Mouse (Mus musculus) hindbrain, embryonic 14.5 days (tissue): ENCODE data around the gene Rwdd2b. TPM values are rescaled to one million over a fixed set of nuclear protein-coding genes. Genes with fewer than 3 reads are reported as not detected.

Experiments used
- ATAC-seq: fragments of 200-750 bp; cut with Nextera tagmentation; 2 replicates; pipeline ENCODE4 v1.8.0; 2017; ENCODE audit warnings: moderate number of reproducible peaks, mild to moderate bottlenecking, moderate TSS enrichment, moderate library complexity; ENCODE audit not compliant: low FRiP score
- DNase-seq: peaks from one replicate; pipeline ENCODE4 v3.0.0-alpha.2; 2015; ENCODE audit warnings: low spot score
- H3K27ac ChIP-seq: fragments of 300-500 bp; sonication (generic); 2 replicates; pipeline ENCODE4 v1.5.1; 2014; ENCODE audit warnings: mild to moderate bottlenecking, moderate library complexity
- H3K27me3 ChIP-seq: fragments of 300-500 bp; sonication (generic); 2 replicates; pipeline ENCODE4 v1.6.1; 2014; ENCODE audit warnings: mild to moderate bottlenecking, low read length, mixed read lengths; ENCODE audit not compliant: control insufficient read depth, insufficient read depth
- H3K36me3 ChIP-seq: fragments of 300-500 bp; sonication (generic); replicated peaks from 2 replicates; pipeline ENCODE4 v1.6.1; 2014; ENCODE audit not compliant: control insufficient read depth, insufficient read depth
- H3K4me1 ChIP-seq: fragments of 300-500 bp; sonication (generic); replicated peaks from 2 replicates; pipeline ENCODE4 v1.6.1; 2014; ENCODE audit warnings: antibody characterized with exemption, low read length, mixed read lengths; ENCODE audit not compliant: control insufficient read depth, insufficient read depth
- H3K4me2 ChIP-seq: fragments of 300-500 bp; sonication (generic); replicated peaks from 2 replicates; pipeline ENCODE4 v1.6.1; 2014; ENCODE audit warnings: mild to moderate bottlenecking, moderate library complexity
- H3K4me3 ChIP-seq: fragments of 300-500 bp; sonication (generic); replicated peaks from 2 replicates; pipeline ENCODE4 v1.5.1; 2014; ENCODE audit warnings: mild to moderate bottlenecking, low read length
- H3K9ac ChIP-seq: fragments of 300-500 bp; sonication (generic); 2 replicates; pipeline ENCODE4 v1.6.1; 2014
- H3K9me3 ChIP-seq: fragments of 300-500 bp; sonication (generic); 2 replicates; pipeline ENCODE4 v1.6.1; 2016; ENCODE audit warnings: low read length; ENCODE audit not compliant: control insufficient read depth
- WGBS: fragments of 180-500 bp; shearing (Covaris S2); extraction: QIAGEN DNeasy Blood & Tissue Kit; methylation state at CpG from one replicate; pipeline ENCODE4 v1.1.7; 2014; 5-methylcytosine and 5-hydroxymethylcytosine counted together
- polyA plus RNA-seq: library from polyadenylated mRNA; unstranded; fragments of >200 nt; fragmentation: Nextera tagmentation; extraction: Ambion mirVana; gene quantifications from 2 replicates; pipeline ENCODE4 v1.2.1, GENCODE M21; 2014

The Rwdd2b gene
- polyA plus RNA-seq, 1 experiment from 2014 or later: 14.7 TPM

DNA sequence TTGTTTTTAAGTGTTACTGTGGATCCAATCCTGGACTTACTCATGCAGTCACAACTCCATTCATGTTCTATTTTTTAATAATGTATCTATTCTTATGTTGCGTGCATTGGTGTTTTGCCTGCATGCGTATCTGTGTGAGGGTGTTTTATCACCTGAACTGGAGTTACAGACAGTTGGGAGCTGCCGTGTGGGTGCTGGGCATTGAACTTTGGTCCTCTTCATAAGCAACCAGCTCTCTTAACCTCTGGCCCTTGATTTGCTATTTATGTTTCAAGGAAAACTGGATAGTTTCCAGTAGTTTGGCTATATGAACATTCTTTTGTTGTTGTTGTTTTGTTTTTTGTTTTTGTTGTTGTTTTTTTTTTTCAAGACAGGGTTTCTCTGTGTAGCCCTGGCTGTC is 5.2 kb upstream of the Rwdd2b start:
- no peaks in the 10 kb centered on the region for H3K36me3 ChIP-seq
- H3K4me1 ChIP-seq: peaks cover 8% of the 10 kb centered on the region
- no peak overlapping the region for H3K27ac ChIP-seq
- no peak for DNase-seq
- no peak overlapping the region for H3K4me2 ChIP-seq
- WGBS: 92% methylated on average over 3 of the region's 3 CpGs
- no peak overlapping the region for H3K4me3 ChIP-seq
- no peaks in the 10 kb centered on the region for H3K27me3 ChIP-seq
- no peaks in the 10 kb centered on the region for H3K9me3 ChIP-seq
- ATAC-seq: no peak
- H3K9ac ChIP-seq: no peak overlapping the region

DNA sequence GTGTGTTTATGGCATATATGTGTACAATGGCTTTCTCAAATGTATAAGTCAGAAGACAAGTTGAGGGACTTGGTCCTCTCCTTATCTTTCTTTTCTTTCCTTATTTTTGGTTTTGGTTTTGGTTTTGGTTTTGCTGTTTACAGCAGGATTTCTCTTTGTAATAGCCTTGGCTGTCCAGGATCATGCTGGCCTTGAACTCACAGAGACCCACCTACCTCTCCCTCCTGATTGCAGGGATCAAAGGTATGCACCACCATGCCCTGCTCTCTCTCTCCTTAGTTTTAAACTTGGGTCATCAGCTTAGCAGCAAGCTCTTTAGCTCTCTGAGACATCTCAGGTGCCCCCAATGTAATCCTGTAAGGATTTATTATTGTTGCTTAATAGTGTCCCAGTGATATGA is 4.7 kb upstream of the Rwdd2b start:
- no peak overlapping the region for H3K27ac ChIP-seq
- no peaks in the 10 kb centered on the region for H3K9me3 ChIP-seq
- DNase-seq (no peak), ATAC-seq (no peak)
- no peaks in the 10 kb centered on the region for H3K36me3 ChIP-seq
- H3K4me3 ChIP-seq: no peak overlapping the region
- no peak overlapping the region for H3K4me2 ChIP-seq
- no peaks in the 10 kb centered on the region for H3K27me3 ChIP-seq
- peaks cover 8% of the 10 kb centered on the region for H3K4me1 ChIP-seq
- no peak overlapping the region for H3K9ac ChIP-seq

- Histone ChIP-seq H3K9me3 (no peaks in the 10 kb centered on the region), H3K4me1 (peaks cover 8% of the 10 kb centered on the region), H3K4me3 (no peak overlapping the region), H3K27ac (no peak overlapping the region), H3K27me3 (no peaks in the 10 kb centered on the region), H3K36me3 (no peaks in the 10 kb centered on the region), H3K9ac (no peak overlapping the region), H3K4me2 (no peak overlapping the region)
- no peak for DNase-seq
- WGBS: 45% methylated on average over 1 of the region's 1 CpGs
- ATAC-seq: no peak
Measured at GRCm38 (mm10) chr16:87444071-87444470, 3.7 kb upstream of the Rwdd2b start.

- Histone ChIP-seq H3K4me3 (no peak overlapping the region), H3K27ac (no peak overlapping the region), H3K36me3 (no peaks in the 10 kb centered on the region), H3K4me1 (peaks cover 8% of the 10 kb centered on the region), H3K9ac (no peak overlapping the region), H3K27me3 (no peaks in the 10 kb centered on the region), H3K9me3 (no peaks in the 10 kb centered on the region), H3K4me2 (no peak overlapping the region)
- DNase-seq (no peak), ATAC-seq (no peak)
Measured at GRCm38 (mm10) chr16:87443245-87443644, 2.9 kb upstream of the Rwdd2b start.

GRCm38 (mm10) chr16:87442291-87442690 is 1.9 kb upstream of the Rwdd2b start:
- Histone ChIP-seq H3K36me3 (no peaks in the 10 kb centered on the region), H3K9ac (no peak overlapping the region; the same call in 1 of the 2 replicates), H3K4me3 (no peak overlapping the region), H3K27me3 (no peaks in the 10 kb centered on the region), H3K27ac (no peak overlapping the region), H3K4me1 (peaks cover 8% of the 10 kb centered on the region), H3K9me3 (no peaks in the 10 kb centered on the region), H3K4me2 (no peak overlapping the region)
- ATAC-seq: no peak
- DNase-seq: no peak
- 59% methylated on average over 5 of the region's 5 CpGs for WGBS

- DNase-seq (no peak), ATAC-seq (no peak)
- Histone ChIP-seq H3K9me3 (no peaks in the 10 kb centered on the region), H3K4me2 (peak overlapping the region; percentile 82), H3K9ac (peak overlapping the region; percentile 69), H3K27ac (no peak overlapping the region), H3K4me3 (peak overlapping the region; percentile 51), H3K36me3 (no peaks in the 10 kb centered on the region), H3K27me3 (no peaks in the 10 kb centered on the region), H3K4me1 (peaks cover 8% of the 10 kb centered on the region)
- WGBS: 25% methylated on average over 9 of the region's 9 CpGs
Measured at GRCm38 (mm10) chr16:87441089-87441488, 716 bp upstream of the Rwdd2b start.

DNA sequence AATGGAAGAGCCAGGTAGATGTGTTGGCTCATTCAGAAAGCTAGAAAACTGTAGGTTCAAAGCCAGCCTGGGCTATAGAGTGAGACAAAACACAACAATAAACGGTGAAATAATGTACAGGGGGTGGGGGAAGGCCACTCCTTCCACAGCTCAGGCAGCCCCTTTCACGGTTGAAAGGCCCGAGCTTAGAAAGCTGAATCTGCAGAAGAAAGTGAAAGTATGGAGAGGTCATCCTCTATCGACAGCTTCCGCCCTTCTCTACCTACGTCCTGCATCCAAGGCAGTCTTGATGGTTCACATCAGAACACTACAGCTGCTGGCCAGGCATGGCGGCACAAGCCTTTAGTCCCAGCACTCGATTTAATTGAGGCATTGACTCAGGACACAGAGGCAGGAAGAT is 1.7 kb downstream of the Rwdd2b start:
- H3K4me3 ChIP-seq: no peak overlapping the region
- H3K27me3 ChIP-seq: no peaks in the 10 kb centered on the region
- H3K4me2 ChIP-seq: no peak overlapping the region
- DNase-seq (no peak), ATAC-seq (no peak)
- H3K36me3 ChIP-seq: no peaks in the 10 kb centered on the region
- H3K9ac ChIP-seq: no peak overlapping the region
- 91% methylated on average over 8 of the region's 8 CpGs for WGBS
- no peak overlapping the region for H3K27ac ChIP-seq
- no peaks in the 10 kb centered on the region for H3K9me3 ChIP-seq
- peaks cover 8% of the 10 kb centered on the region for H3K4me1 ChIP-seq

- no peaks in the 10 kb centered on the region for H3K9me3 ChIP-seq
- peaks cover 8% of the 10 kb centered on the region for H3K4me1 ChIP-seq
- H3K4me3 ChIP-seq: no peak overlapping the region
- H3K36me3 ChIP-seq: no peaks in the 10 kb centered on the region
- ATAC-seq (no peak), DNase-seq (no peak)
- WGBS: 93% methylated on average over 21 of the region's 21 CpGs
- H3K4me2 ChIP-seq: no peak overlapping the region
- H3K27me3 ChIP-seq: no peaks in the 10 kb centered on the region
- no peak overlapping the region for H3K27ac ChIP-seq
- no peak overlapping the region for H3K9ac ChIP-seq
Measured at GRCm38 (mm10) chr16:87437096-87437495, 3.3 kb downstream of the Rwdd2b start.

GRCm38 (mm10) chr16:87435411-87436205 is 4.8 kb downstream of the Rwdd2b start:
- H3K9me3 ChIP-seq: no peaks in the 10 kb centered on the region
- H3K36me3 ChIP-seq: no peaks in the 10 kb centered on the region
- H3K9ac ChIP-seq: no peak overlapping the region
- no peak for DNase-seq
- WGBS: 80% methylated on average over 13 of the region's 13 CpGs
- H3K27ac ChIP-seq: no peak overlapping the region
- H3K4me3 ChIP-seq: no peak overlapping the region
- ATAC-seq: no peak
- H3K27me3 ChIP-seq: no peaks in the 10 kb centered on the region
- H3K4me1 ChIP-seq: peaks cover 10% of the 10 kb centered on the region; the same call in 1 of the 2 replicates
- H3K4me2 ChIP-seq: no peak overlapping the region

DNA sequence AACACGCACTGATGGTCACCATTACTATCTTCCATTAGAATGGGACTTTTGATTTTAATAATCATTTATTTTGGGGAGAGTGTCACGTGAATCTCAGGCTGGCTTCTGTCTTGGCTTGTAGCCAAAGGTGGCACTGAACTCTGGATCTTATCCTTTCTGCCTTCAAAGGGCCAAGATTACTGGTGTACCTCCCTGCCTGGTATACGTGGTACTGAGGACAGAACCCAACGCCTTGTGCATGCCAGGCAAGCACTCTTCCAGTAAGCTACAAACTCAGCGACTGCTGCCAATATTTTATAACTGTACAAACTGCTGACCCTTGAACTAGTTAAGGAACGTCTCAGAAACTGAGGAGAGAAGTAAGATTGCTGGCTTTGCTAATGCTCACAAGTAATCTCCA is 5.4 kb downstream of the Rwdd2b start:
- ATAC-seq: no peak
- Histone ChIP-seq H3K4me1 (peaks cover 10% of the 10 kb centered on the region; the same call in 1 of the 2 replicates), H3K36me3 (no peaks in the 10 kb centered on the region), H3K9ac (no peak overlapping the region), H3K4me3 (no peak overlapping the region), H3K4me2 (no peak overlapping the region), H3K9me3 (no peaks in the 10 kb centered on the region), H3K27me3 (no peaks in the 10 kb centered on the region), H3K27ac (no peak overlapping the region)
- DNase-seq: no peak
- WGBS: 82% methylated on average over 6 of the region's 6 CpGs
